In genomic region chr6:112133522-112133921, GRCm38 (mm10) we compare ENCODE assay signal across 8 mouse cellular contexts.
DNase-seq lines count a peak whose midpoint lies in the region.

No protein-coding gene starts in this region.

- peak; percentile 40 to 52 for DNase-seq in heart, postnatal 14 days
- no peak for DNase-seq in heart, adult 9 months (ENCODE audit: low spot score in 2 of 2)
- peak; percentile 16 for DNase-seq in right cerebral cortex, postnatal 4 days
- DNase-seq in right cerebral cortex, adult 2 months (ENCODE audit: low spot score in 2 of 2): no peak
- DNase-seq in embryo, embryonic 11.5 days (ENCODE audit: low read depth, low spot score): peak; percentile 16
- DNase-seq in lung, postnatal 14 days: peak; percentile 62
- no peak for DNase-seq in frontal cortex, postnatal 10 days (ENCODE audit: low spot score in 2 of 2)
- no peak for DNase-seq in left cerebral cortex, adult 9 months (ENCODE audit: low spot score in 2 of 2)

- intact Hi-C loops in heart, postnatal 14 days (cut with DNase I): loop anchor here (1.0 kb wide), 1 partner anchor 58 kb away; no protein-coding TSS in a partner anchor

Comparison
In these comparisons a context has a peak if more than half of its experiments do, and no peak if none do; other contexts are left out.
1. DNase-seq: peak in heart, postnatal 14 days (2 of 2), right cerebral cortex, postnatal 4 days (single experiment), embryo, embryonic 11.5 days (single experiment) and lung, postnatal 14 days (single experiment); none in heart, adult 9 months (0 of 2), right cerebral cortex, adult 2 months (0 of 2), frontal cortex, postnatal 10 days (0 of 2) and left cerebral cortex, adult 9 months (0 of 2).